Mouse (Mus musculus) retina, postnatal 1 day (tissue): ENCODE results near the gene Gm21887.
A peak's percentile ranks its signal among the peaks of the same experiment; 100 is the strongest.
"Not testable (repeated sequence)": the region's sequence is repeated elsewhere in the genome, so short reads cannot be mapped to it uniquely, and the experiment has no call there.

Experiments used
- DNase-seq: peaks from one replicate; pipeline ENCODE4 v3.0.0-alpha.2; 2012

The Gm21887 gene

GRCm38 (mm10) chrX:169998559-169999219, 10.8 kb upstream of the Gm21887 start:
- not testable (repeated sequence) for DNase-seq

- DNase-seq = peak; percentile 88
Observed at GRCm38 (mm10) chrX:169999226-169999883, 10.1 kb upstream of the Gm21887 start.

- DNase-seq = not testable (repeated sequence)
Observed at GRCm38 (mm10) chrX:169999912-170000641, 9.4 kb upstream of the Gm21887 start.

- DNase-seq = peak; percentile 68
Observed at GRCm38 (mm10) chrX:170000642-170001387, 8.6 kb upstream of the Gm21887 start.

GRCm38 (mm10) chrX:170001388-170001695, 8.1 kb upstream of the Gm21887 start:
- DNase-seq = not testable (repeated sequence)

GRCm38 (mm10) chrX:170002510-170003197, 6.8 kb upstream of the Gm21887 start:
- not testable (repeated sequence) for DNase-seq

GRCm38 (mm10) chrX:170003536-170003935, 5.9 kb upstream of the Gm21887 start:
- DNase-seq = not testable (repeated sequence)

- peak; percentile 84 for DNase-seq
Observed at GRCm38 (mm10) chrX:170004236-170004635, 5.2 kb upstream of the Gm21887 start.

- not testable (repeated sequence) for DNase-seq
Observed at GRCm38 (mm10) chrX:170004793-170005192, 4.7 kb upstream of the Gm21887 start.

- peak; percentile 77 for DNase-seq
Observed at GRCm38 (mm10) chrX:170005194-170005593, 4.3 kb upstream of the Gm21887 start.

GRCm38 (mm10) chrX:170005695-170006297, 3.7 kb upstream of the Gm21887 start:
- not testable (repeated sequence) for DNase-seq

- DNase-seq = peak; percentile 83
Observed at GRCm38 (mm10) chrX:170006694-170007247, 2.7 kb upstream of the Gm21887 start.

GRCm38 (mm10) chrX:170007375-170008178, 1.9 kb upstream of the Gm21887 start:
- DNase-seq = peak; percentile 81

- DNase-seq = peak; percentile 72
Observed at GRCm38 (mm10) chrX:170008179-170008467, 1.3 kb upstream of the Gm21887 start.

GRCm38 (mm10) chrX:170008584-170008983, 875 bp upstream of the Gm21887 start:
- DNase-seq = peak; percentile 79

- peak; percentile 100 for DNase-seq
Observed at GRCm38 (mm10) chrX:170009801-170010221, 352 bp downstream of the Gm21887 start.

- peak; percentile 90 for DNase-seq
Observed at GRCm38 (mm10) chrX:170010581-170011528, 1.4 kb downstream of the Gm21887 start.

GRCm38 (mm10) chrX:170011529-170011879, 2.0 kb downstream of the Gm21887 start:
- DNase-seq = not testable (repeated sequence)

GRCm38 (mm10) chrX:170013421-170013820, 4.0 kb downstream of the Gm21887 start:
- DNase-seq = not testable (repeated sequence)

GRCm38 (mm10) chrX:170014038-170014437, 4.6 kb downstream of the Gm21887 start:
- not testable (repeated sequence) for DNase-seq
